Mouse (Mus musculus): ENCODE results near the gene Tbc1d8b. TPM values are rescaled to one million over a fixed set of nuclear protein-coding genes. Genes with fewer than 3 reads are reported as not detected.
A peak's percentile ranks its signal among the peaks of the same experiment; 100 is the strongest.
"Not testable (repeated sequence)": the region's sequence is repeated elsewhere in the genome, so short reads cannot be mapped to it uniquely, and the experiment has no call there.

Gene Tbc1d8b
- 1 to 10 TPM; 5.5 to 5.9 TPM for total RNA-seq (2021)
- long read RNA-seq, experiment 1, partial matches to known transcripts = 0 of 1 reads
- long read RNA-seq, experiment 1, other reads (novel, unspliced or antisense) = 1 of 1 reads
- long read RNA-seq, experiment 2, partial matches to known transcripts = 0 of 1 reads
- long read RNA-seq, experiment 2, other reads (novel, unspliced or antisense) = 1 of 1 reads

DNA sequence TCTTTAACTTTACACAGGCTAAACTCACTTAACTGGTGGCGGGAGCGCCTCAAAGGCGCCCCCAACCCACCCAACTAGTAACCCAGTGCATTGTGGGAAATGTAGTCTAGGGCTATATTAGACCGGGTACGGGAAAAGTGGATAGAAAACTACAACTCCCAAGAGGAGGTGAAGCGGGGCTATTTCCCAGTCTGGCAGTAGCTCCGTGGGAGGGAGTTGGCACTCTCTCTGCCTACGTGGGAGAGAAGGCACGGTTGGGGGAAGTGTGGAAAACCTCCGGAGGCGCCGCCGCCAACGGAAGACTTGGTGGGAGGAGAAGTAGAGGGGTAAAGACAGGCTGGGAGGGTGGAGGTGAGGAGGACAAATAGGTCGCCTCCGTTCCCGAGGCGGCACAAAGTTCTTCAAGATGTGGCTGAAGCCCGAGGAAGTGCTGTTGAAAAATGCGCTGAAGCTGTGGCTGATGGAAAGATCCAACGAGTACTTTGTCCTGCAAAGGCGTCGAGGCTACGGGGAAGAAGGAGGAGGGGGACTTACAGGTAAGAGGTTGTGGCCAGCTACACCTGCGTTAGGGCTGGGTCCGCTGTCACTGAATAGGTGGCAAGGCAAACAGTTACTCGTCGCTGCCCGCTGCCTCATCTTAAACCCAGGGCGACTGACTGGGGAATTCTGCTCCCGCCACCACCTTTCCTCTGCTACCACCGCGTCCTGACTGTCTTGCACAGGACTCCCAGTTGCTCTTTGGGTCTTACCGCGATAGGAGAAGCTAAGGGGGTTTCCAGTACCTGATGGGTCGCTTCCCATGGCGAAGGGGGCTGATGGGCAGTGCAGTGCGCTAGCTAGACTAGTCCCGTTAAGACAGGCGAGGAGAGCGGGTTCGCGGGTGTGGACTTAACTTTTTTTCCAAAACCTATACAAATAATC, at the start of gene Tbc1d8b:
Gene Tbc1d8b, plus strand, starts transcription at position 222 of the 921 bp plus-strand sequence.
- peak; percentile 70 for DNase-seq

DNA sequence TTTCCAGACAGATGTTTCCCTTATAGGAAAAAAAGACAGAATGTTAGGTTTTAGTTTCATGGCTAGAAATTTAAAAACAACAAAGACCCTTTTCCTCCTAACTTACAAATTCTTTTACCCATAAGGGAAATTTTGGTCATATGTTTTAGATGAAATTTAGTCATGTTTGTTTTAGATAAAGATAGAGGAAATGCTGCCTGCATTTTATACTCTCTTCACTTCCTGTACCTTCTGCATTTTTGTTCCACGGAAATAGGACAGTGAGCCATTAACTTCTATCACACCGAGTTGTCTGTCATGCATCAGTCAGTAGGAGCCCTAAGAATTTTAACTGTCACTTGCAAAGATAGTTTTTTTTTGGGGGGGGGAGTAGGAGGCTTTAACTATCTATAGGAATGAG, 45.1 kb upstream of the Tbc1d8b start:
- DNase-seq = no peak

DNA sequence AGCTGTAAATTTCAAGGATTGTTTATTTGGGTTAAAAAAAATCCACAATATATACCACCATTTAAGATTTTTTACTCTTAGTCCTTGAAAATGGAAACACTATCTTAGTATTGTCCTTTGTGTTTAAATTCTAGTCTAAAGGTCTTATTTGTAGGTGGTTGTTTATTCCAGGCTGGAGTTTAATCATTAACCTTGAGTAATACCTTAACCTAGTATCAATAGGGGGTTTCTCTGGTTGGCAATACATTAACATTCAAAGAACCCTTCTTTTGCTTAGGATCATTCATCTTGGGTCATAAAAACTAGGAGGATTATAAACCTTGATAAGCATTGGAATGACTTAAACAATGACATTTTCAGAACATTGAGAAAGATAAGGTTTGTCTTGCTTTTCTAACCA, 44.4 kb upstream of the Tbc1d8b start:
- DNase-seq = no peak

DNA sequence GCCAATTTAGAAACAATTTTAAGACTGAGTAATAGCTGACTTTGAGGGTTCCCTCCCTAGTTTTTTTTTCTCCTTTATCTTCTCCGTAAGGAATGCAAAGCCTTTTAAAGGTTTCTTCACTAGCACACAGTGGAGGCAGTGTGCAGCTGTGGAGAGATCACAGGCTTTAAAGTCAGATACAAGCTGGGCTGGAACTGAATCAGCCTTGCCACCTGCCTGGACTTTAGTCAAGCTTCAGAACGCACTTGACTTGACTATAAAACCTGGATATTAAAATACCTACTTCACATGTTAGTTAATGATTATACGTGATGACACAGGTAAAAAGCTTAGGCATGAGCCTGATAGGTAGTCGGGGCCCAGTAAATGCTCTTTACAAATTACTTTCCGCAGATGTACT, 32.6 kb upstream of the Tbc1d8b start:
- DNase-seq = no peak

DNA sequence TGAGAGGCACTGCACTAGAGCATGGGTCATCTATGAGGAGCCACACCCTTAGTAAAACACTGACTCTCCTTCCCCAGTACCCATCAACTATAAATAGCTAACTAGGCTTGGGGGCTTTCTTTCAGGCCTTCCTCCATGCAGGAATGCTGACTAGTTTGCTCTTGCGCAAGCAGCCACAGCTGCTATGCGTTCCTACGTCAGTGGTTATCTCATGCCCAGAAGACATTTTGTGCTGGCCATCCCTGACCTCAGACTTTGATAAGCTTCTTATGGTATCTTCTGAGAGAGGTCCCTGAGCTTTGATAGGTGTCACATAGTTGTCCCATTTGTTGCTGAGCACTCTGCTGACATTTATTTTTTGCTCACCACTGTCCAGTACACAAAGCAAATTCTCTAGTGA, 31.5 kb upstream of the Tbc1d8b start:
- DNase-seq = no peak

DNA sequence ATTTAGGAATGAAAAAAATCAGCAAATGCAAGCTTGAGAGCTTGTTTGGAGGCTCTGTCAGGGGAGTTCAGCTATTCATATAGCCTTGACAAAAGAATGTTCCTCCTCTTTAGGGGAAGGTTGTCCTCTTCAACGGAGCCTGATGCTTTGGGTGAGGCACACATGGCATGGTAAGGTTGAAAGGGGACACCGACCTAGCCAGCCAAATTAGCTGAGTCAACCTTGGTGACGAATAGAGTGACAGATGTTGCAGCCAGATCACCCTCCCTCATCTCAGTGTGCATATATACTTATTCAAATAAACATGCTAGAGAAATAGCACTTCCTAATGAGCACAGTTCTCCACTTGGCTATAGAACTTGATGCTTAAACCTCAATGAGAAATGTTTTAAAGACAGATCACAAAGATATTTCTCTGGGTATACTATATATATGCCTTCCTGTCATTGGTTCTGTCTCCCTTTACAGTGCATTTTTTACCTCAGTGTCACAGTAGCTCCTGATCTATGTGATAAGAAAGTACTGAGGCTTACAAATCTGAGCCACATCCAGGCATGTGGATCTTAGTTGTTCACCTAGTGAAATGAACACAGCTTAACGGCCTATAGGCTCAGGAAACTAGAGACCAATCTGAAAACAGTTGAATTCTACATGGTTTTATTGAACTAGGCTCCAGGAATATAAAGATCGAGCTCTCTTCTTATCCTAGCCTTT, 30.3 kb upstream of the Tbc1d8b start:
- no peak for DNase-seq

DNA sequence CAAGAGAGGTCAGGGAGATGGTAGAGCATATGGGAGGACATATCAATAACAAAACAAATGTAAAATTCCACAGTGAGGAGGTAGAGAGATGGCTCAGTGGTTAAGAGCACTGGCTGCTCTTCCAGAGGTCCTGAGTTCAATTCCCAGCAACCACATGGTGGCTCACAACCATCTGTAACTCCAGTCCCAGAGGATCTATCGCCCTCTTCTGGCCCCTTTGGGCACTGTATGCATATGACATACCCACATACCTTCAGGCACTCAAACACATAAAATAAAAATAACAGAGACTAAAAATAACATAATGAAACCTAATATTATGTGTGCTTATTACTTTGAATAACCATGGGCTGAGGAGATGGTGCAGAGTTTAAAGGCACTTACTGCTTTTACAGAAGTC, 22.7 kb upstream of the Tbc1d8b start:
- DNase-seq = no peak

DNA sequence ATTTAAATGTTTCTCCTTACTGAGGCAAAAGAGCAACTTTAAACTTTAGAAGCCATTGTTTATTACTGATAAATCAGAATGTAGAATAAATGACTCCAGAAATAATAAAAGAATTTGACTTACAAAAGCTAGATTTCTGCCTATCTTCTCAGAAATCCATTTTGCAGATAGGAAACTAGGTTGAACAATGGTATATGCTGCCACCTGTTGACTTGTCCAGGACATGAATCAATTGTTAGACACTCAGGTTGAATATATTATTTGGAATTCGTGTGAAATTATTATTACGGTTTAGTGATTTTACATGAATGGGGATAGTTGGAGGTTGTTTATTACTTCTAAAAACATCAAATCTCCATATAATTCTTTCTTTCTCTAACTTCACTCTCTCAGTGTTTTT, 19.0 kb upstream of the Tbc1d8b start:
- no peak for DNase-seq

DNA sequence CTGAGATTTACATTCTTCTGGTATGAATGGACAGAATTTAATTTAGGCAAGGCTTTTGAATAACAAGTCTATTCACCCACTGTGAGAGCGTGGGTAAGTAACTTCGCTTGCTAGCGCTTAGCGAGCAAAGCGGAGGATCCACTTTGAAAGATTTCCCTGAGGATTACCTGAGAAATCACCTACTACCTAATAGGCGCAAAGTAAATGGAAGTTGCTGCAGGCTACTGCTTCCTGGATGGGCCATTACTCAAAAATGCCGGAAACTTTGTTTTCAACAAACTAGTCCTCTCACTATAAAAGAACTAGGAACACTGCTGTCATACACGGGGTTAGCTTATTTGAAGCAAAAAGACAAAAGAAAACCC, 404 bp upstream of the Tbc1d8b start:
- no peak for DNase-seq

DNA sequence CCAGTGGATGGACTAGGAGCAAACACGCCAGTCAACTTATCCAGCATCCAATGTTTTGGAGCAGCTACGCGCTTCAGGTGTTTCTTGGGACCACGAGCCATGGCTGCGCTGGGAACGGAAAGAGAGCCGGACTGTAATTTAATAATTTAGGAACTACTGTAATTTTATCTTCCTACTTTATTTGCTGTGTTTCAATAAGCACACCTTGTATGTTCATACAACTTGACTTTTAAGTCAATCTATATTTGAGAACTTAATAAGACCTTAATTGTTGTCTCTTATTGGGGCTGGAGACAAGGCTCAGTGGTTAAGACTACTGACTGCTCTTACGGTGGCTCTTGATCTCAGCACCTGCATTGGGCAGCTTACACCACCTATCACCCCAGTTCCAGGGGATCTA, 29.6 kb downstream of the Tbc1d8b start, which contains the start of gene Gm15013:
Gene Gm15013, minus strand, starts transcription at position 101 of the 400 bp plus-strand sequence.
- DNase-seq = no peak

DNA sequence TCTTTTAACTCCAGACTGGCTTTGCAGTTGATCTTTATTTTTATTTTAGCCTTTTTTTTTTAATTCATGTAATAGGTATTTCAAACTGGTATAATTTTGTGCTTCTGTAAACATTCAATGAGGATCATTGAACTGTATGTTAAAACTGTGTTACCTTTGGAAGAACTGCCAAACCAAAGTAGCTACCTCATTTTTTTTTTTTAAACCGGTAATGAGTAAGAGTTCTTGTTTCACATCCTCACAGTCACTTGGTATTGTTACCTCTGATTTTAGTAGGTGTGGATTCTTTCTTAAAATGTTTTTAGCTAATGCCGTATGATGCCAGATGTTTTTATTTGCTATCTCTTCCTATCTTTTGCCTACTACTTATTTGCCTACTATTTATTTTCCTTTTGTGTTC, 37.6 kb downstream of the Tbc1d8b start:
- no peak for DNase-seq

DNA sequence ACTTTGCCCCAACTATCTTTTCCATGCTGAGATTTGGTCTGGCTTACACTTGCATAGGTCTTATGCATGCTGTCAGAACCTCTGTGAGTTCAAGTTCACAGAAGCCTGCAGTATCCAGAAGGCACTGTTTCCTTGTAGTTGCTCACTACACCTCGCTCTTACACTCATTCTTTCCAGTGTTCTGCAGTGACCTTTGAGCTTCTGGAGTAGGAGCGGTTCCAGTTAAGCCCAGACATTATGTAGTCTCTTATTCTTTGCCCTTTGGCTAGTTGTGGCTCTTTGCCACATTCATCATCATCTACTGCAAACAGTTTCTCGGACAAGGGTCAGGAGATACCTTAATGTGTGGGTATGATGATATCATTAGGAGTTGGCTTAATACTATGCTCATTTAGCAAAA, 45.7 kb downstream of the Tbc1d8b start:
- no peak for DNase-seq

DNA sequence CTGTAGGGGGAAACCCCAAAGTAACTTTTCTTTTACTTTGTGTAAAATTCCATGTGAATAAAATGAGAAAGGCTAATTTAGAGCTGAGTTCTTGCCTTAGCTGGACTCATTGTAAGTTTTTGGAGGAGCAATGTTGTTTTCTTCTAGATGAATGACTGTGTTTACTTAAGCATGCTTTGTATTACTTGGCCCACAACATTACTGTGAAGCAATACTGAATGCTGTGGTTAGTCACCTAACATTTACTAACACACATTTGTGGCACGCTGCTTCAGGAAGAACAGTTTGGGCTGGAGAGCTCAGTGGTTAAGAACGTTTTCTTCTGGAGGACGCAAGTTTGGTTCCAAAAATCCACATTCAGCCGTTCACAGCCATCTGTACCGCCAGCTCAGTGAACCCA, 52.3 kb downstream of the Tbc1d8b start:
- DNase-seq = no peak

DNA sequence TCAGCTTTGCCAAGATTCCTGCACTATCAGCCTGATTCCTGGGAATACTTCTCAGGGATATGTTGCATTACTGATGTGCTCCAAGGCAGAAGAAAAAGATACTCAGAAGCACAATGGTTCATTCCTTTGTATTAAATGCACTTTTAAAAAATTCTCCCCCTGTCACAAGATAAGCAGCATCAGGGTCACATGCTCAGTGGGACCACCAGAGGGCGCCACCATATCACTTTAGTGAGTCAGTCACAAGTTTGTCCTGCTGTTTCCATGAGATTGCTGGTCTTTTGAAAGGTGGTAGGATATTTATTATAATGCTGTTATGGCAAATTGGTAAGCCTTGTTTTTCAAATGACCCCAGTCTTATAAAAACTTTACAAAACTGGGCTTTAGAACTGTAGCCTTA, 67.1 kb downstream of the Tbc1d8b start:
- DNase-seq = peak; percentile 65

DNA sequence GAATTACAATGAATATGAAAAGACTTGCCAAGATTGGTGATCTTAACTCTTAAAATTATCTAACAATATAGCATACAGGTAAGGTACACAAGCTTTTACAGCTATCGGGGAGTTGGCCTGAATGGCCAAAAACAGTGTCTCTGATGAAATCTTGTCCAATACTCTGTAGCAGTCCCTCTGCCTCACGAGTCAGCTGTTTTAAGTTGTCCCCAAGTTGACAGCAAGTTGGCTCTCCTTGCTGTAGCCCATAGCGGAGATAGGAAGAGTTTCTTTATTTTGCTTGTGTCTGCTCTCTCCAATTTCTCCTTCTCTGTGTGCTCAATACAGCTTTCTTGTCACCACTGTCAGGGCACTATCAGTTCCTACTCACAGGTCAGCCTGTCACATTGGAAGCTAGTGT, 73.8 kb downstream of the Tbc1d8b start:
- DNase-seq = not testable (repeated sequence)

DNA sequence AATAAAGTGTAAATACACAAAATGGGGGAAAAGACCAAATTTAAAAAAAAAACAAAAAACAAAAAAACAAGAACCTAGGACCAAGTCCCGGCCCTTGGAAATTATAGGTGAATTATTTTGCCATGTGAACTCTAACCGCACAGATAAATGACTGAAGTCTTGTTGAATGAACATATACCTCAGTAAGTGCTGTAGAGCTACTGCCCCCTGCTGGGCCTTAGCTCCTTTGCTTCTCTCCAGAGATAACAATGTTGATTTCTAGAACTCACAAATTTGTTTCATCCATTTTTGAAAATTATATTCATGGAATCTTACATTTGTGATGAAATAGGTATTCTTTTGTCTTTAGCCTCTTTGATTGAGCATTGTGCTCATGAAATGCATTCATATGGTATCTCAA, 77.8 kb downstream of the Tbc1d8b start:
- DNase-seq = peak; percentile 16

DNA sequence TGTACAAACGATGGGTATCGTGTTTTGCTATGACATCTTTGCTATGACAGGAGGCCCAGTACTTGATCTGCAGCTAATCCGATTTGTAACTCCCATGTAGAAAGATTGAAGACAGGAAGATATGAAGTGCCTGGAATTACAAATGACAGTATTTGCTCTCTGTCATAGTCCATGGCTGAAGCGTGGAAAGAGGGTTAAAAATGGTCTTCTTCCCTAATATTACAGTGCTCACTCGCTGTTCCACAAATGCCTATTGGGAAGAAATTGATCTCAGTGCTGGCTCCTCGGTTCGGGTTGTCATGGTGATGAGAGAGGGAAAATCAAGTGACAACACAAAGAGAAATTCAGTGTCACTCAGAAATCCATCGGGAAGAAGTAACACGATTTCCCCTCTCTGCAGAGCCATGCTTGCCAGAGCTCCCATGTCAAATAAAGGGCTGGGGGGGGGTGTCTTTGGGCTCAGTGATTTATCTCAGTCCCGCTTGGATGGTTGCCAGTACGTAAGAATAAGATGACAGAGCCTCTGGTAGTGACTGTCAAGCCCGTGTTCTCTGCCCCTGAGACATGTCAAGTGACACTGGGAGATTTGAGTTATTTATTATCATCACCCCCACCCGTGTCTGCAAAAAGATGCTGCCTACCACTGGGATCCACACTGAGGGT, 85.3 kb downstream of the Tbc1d8b start:
- DNase-seq = no peak

DNA sequence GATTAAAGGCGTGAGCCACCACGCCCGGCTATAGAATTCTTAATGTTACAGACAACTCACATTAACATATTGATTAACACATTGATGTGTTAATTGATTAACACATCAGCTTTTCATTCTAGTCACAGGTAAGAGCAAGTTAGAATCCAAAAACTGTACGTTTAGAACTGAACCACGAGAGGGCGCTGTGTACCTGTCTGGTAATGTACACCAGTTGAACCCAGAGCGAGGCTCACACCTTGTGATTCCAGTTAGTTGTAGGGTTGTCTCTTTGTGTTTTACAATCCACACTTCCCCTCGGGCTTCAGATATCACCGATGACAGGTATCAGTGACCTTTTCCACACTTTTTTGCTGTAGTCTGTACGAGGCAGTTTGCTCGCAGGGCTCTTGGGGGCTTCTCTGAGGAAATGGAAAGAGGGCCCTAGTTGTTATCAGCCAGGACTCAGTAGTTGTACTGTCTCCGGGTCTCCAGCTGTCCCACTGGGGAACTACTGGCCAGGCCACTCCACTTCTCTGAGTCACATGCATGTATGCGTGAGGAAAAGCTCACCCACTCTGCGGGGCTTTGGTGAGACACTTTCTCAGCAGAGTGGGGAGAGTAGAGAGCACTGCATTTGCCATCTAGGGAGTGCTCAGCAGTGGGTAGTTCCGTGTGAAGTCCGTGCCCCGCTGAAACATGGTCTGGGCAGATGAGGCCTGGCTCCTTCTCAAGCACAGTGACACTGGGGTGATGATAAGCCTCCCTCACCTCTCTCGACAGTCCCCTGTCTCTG, 89.7 kb downstream of the Tbc1d8b start:
- DNase-seq = peak; percentile 46

DNA sequence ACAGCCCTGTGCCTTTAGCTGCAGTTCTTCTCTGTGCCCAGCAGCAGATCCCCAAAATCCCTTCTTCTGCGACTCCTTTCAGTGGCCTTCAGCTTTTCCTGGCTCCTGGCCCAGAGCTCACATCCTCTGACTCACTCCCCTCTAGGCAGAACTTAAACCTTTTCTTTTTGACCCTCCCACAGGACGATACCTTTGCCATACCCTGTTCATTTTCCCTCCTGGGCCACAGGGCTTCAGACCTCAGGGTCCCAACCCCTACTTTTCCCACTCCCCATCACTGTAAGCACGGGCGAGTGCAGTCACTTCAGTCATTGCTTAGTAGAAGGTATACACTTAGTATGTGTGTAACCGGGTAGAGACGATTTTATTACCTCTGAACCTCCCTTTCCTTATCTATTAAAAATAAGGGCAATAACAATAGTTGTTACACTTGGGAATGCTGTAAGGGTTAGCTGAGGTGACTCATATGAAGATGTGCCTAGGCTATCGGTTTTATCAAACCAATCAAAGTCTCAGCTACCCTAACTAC, 90.4 kb downstream of the Tbc1d8b start:
- DNase-seq = peak; percentile 7

DNA sequence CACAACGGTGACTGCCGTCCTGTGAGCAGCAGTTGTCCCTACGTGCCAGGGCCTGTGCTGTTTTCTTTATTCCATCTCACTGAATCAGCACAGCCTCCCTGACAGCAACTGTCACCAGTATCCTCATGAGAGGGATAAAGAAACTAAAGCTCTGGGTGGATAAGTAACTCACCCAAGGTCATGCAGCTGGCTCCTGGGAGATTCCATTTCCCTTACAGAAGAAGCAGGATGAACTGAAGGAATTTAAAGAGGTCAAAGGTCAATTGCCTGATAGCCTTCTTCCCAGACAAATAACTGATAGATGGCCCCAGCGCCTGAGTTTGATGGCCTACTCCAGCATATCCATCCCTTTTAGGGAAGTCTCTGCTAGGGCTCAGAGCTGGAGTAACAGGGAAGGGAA, 92.6 kb downstream of the Tbc1d8b start:
- no peak for DNase-seq

DNA sequence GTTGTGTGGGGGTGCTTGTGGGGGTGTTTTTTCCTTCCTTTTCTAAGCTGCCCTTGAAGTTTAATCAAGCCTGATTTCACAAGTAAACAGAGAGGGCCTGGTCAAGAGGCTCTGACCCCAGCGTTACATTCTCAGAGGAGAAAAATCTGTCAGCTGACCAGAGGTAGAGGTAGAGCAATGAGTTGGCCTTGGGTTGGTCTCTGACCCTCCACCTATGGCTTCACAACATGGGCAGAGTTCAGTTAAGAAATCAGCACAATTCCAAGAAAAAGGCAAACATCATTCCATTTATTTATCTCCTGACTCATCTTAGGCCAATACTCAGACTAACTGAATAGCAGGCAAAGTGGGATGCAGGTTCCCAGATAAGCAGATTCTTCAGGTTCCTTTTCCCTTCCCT, 94.1 kb downstream of the Tbc1d8b start:
- no peak for DNase-seq

DNA sequence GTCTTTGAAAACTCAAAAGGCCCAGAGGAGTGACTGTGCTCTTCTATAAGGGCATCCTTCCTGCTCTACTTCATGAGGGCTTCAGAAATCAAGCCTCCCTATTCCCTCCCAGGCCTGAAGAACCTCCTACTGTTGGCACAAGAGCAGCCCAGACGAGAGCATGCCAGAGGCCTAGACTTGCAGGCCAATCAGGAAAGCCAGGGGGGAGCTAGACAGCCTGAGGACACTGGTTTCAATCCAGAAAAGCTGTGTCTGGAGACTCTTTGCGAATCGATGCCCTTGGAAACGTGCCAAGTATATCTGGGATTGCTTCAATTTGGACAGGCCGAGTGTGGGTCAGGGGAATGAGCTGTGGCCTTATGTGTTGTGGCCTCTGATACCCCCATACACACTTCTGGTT, 94.6 kb downstream of the Tbc1d8b start:
- no peak for DNase-seq

Data from gastrocnemius, postnatal 10 days (tissue).